Mouse (Mus musculus) A20 (cell line): ENCODE measurements at regions not wholly inside any gene's neighbourhood (a gene's known extent, or its start where the extent isn't known, plus 50 kb on each side); places are given as distances from the start of the nearest gene placed in this dataset.
"Not testable (repeated sequence)": the region's sequence is repeated elsewhere in the genome, so short reads cannot be mapped to it uniquely, and the experiment has no call there.

Experiments used
- DNase-seq: peaks from one replicate; pipeline ENCODE4 v3.0.0-alpha.2; 2011; ENCODE audit warnings: low read depth, low spot score

- no peak for DNase-seq
Observed at GRCm38 (mm10) chr17:4024384-4024783, 328.3 kb upstream of the Nox3 start.

DNA sequence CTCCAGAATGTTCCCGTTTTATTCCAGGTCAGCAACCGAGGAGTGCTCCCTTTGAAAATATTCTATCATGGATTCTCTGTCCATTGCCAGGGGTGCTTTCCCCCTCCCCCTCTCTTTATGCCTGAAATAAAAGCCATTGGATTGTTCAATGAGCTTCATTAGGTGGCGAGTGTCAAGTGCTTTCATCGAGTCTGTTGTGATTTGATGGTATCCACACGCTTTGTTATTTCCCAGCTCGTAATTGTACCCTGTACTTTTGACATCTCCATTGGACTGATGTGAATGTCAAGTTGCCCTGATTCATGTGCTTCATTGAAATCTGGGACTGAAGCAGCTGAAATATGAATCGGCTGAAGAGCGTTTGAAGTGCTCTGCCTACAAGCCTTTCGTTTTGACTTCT is 333.1 kb upstream of the Nox3 start:
- DNase-seq, result no peak

DNA sequence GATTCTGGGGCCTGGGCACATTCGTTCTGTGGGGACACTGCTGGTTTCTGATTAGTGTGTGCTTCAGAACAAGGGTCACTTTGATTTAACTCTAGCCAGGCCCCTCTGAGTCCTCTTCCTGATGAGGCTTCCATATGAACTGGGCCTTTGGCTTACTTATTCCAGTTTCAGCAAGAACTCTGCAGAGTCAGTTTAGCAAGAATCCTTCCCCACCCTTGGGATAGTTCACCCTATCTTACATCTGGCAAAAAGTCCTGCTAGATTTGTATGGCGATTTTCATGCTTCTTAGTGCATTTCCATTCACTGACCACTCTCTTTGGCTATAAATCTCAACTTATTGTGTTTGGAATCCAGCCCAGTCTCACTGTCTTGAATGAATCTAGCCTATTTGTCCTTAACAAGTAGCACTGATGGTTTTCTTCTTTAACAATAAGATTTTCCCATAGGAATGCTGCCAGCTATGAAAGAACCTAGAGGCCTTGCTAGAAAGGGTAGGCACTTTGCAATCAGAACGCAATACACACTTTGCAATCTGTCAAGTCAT is 338.8 kb upstream of the Nox3 start:
- no peak for DNase-seq

- no peak for DNase-seq
Observed at GRCm38 (mm10) chr17:4040104-4040664, 344.1 kb upstream of the Nox3 start.

GRCm38 (mm10) chr17:4060186-4060585 is 364.1 kb upstream of the Nox3 start:
- DNase-seq, result not testable (repeated sequence)

DNA sequence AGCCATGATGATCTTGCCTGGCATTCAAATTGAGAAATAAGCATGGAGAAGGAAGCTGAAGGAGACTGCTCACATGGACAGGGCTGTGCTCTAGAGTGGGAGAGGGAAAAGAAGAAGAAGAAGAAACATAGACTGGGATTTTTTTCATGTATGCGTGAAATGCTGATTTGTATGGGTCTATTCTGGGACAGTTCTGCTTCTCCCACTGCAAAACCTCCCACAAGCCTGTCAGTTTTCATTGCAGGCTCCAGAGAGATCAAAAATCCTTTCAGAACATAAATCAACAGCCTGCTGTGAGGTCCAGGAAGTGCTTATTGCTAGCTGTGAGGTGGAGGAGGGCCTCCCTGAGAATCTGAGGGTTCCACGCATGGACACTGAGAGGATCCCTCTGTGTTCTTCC is 377.3 kb upstream of the Nox3 start:
- no peak for DNase-seq

DNA sequence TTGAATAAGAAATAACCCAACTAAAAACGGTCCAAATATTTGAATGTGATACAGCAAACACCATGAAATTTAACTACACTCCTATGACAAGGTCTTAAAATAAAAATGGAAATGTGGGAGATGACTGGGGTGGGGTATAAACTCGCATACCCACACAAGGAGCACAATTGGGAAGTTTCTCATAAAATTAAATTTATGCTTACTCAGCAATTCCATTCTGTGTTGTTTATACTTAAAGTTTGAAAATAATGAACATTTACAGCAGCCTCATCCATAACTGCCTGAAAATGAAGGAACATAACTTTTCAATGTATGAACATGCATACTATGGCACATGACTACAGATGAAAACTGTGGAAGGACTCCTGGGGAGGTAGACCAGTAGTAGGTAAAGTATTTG is 384.5 kb upstream of the Nox3 start:
- DNase-seq, result no peak

- no peak for DNase-seq
Observed at GRCm38 (mm10) chr17:4094621-4095020, 398.6 kb upstream of the Nox3 start.

GRCm38 (mm10) chr17:4103321-4103720 is 407.3 kb upstream of the Nox3 start:
- DNase-seq, result no peak

DNA sequence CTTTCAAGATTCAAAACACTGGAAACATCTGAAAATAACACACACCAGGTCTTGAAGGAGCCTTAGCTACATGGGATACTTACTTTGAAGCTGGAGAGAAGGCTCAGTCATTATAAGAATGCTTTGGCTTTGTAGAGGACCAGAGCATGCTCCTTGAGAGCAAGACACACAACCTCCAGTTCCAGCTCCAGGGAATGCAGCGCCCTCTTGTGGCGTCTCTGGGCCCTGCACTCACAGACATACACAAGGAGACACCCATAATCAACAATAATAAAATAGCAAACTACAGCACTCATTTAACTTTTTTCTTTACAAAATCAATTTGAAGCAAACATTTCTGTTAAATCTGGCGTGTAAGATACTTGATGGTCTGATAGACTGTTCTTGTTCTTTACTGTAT is 413.2 kb upstream of the Nox3 start:
- peak; percentile 3 for DNase-seq

- DNase-seq, result no peak
Observed at GRCm38 (mm10) chr17:4113021-4113420, 417.0 kb upstream of the Nox3 start.

- no peak for DNase-seq
Observed at GRCm38 (mm10) chr17:4116476-4116875, 420.4 kb upstream of the Nox3 start.

DNA sequence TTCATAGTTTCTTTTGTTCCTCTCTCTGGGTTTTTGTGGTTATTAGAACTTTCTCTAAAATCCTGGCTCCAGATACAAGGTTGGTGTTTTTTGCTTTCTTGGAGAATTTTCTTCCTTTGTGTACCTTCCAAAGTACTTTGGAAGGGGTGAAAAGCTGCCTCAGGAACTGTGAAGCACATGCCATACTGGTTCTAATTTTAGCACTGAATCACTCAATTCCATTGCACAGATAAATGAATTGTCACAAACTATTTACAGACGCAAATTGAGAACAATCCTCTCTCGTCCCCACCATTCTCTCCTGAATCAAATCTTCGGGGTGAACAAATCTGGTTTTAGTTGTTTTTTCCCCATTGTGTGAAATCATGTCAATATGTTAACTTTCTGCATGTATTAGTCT is 437.6 kb upstream of the Nox3 start:
- no peak for DNase-seq

DNA sequence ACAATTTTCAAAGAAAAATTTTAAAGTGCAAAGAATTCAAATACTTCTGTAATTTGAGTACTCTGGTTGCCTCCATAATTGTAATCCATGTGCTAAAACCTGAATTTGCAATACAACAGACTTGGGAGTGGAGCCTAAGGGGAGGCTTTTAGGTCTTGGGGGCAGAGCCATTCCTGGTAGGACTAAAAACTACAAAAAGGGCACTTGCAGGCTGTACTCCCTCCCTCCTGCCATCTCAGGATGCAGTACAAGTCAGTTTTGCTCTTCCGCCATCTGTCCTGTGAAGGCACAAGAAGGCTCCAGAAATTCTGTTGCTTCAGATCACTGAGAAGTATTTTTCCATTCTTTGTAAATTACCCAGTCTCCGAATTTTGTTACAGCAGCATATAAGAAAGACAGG is 467.4 kb upstream of the Nox3 start:
- no peak for DNase-seq

DNA sequence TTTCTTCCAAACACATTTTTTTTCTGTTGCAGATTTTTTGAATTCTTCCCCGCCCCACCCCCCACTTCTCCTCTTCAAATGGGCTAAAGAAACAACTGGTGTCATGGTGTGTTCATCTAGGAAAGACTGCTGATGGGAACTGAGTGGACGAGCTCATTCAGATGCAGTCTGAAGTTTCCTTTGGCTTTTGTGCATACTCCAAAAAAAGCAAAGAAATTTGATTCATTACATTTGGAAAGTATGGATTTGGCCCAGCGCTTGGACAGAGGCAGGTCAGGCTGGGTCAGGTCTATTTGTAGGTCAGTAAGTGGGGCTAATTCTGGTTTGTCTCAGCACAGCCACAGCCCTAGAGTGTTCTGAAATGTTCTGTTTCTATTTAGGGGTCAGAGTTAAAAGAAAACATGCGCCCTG is 477.9 kb upstream of the Nox3 start:
- no peak for DNase-seq

DNA sequence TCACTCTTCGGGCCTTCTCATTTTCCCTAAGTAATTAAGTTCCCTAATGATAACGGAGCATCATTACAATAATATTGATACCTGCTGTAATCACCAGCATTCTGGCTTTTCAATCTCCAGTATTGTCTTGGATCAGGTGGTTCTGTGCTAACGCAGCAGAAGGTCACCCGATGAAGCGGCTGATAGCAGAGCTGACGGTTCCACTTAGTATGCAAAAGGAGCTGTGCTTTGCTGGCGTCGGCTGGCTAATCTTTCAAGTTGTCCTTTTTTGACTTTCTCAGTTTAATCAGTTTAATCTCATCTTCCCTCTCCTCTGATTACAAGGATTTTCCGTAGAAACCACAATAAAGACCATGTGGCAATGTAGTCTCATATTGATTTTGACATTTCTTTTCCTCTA is 478.9 kb upstream of the Nox3 start:
- DNase-seq, result no peak

DNA sequence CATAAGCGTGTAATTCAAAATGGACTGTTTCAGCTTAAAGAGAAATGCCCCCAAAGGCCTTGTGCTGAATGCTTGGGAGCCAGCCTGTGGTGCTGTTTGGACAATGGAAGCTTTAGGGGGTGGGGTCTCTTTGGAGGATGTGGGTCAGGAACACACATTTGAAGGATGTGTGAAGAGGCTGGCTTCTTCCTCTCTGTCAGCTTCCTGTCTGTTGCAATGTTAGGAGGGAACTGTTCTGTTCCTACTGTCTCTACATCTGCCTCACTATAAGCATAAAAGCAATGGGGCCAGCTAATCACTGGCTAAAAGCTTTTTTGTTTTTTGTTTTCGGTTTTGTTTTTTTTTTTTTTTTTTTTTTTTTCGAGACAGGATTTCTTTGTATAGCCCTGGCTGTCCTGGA is 480.5 kb upstream of the Nox3 start:
- no peak for DNase-seq

DNA sequence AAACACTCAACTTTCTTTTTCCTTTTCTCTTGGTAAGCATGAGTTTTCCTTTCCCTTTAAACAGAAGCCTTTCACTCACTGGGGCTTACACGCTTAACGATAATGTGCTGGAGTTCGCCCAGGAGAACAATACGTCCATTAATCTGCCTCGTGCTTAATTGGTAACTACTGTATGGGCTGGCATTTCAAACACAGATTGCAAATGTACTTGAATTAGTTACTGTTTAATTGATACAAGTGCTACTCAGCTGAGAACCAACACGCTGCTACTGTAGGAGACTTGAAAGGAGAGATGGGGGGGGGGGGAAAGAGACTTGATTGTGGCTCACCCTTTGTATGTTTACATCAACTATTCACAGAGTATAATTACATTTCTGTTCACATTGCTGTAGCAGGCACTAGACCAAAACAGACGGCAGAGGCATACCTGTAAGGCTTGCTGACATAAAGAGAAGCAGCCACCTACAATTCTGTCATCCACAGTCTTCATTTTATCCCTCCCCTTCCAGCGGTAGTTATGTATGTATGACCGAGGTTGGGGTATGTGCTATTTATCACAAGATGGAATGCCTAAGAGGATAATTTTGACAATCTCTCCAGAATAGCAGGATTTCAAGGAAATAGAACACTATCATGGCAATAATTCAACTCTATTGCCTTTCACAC is 481.6 kb upstream of the Nox3 start:
- no peak for DNase-seq

DNA sequence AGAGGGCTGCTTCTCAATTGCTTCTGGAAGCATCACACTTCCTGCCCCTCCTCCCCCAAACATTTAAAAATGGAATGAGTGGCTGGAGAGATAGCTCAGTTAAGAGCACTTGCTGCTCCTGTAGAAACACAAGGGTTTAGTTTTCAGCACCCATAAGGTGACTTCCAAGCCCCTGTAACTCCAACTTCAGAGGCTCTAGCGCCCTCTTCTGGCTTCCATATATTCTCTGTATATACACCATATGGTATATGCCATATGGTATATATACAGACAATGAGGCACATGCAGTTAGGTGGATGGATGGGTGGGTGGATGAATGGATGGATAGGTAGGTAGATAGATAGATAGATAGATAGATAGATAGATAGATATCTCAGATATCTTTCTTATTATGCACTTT is 483.2 kb upstream of the Nox3 start:
- DNase-seq, result no peak

DNA sequence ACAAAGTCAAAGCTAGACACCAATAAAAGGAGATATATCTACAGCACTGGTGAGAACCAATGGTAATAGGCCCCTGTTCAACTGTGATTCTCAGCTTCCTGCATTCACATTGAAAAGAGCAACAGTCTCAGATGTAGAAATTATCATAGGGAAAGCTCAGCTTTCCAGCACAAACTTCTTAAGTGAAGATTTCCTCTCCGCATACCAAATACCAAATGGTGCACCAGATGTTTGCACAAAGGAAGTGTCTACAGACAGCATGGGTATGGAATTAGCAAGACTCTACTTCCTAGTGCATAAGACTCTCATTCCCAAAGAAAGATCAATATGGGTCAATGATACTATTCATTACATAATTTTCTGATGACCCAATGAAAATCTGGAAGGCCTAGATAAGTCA is 486.0 kb upstream of the Nox3 start:
- no peak for DNase-seq

- no peak for DNase-seq
Observed at GRCm38 (mm10) chr17:4186802-4187201, 490.7 kb upstream of the Nox3 start.

DNA sequence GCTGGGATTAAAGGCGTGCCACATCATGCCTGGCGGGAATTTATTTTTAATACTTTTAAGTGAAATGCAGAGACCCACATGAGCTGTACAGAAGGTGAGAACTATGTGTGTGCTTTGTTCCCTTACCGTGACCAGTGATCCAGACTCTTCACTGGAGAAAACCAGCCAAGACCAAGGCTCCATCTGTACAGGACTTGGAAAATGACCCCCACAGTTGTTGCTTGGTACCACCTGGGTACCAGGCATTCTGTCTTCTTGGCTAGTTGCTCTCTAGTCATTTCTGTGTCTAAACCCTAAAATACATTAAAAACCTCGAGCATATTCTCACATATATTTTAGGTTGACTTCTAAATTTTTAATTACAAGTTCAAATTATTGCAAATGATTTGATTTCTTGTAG is 491.5 kb upstream of the Nox3 start:
- DNase-seq, result no peak

GRCm38 (mm10) chr17:4196793-4197448 is 500.9 kb upstream of the Nox3 start:
- DNase-seq, result no peak
